Mouse (Mus musculus): Measurements from ENCODE around the gene Gprc5c.

DNA sequence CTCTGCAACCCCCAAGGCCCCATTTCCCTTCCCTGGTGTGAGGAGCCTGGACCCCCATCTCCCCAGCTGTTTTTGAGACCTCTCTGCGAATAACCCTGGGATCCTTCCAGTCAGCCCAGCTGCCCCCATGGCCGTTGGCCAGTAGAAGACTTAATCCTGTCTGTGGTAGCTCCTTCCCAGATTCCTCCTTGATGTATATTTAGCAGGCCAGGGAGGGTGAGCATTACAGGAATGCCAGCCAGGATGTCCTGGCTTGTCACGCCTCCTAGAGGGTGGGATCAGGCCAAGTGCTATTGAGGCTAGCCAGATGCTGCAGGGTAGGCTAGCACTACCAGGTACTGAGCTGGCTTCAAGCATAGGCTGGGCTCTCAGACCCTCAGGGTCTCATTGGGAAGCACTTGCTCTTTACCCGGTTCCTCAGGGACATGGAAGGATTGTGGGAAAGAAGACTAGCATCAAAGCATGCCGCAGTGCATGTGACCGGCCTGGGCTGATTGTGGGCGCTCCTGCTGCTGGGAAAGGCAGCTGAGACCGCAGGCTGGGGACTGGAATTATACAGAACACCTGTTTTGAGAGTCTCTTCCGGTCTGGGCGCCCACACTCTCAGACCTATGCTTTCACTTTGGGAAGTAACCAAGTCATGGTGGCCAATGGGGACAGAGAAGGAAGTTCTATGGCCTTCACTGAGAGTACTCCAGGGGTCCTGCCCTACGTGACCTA is 35.9 kb upstream of the Gprc5c start:
- TF ChIP-seq EP300 (IDR thresholded peaks at IDR 0.05; ENCODE audit: insufficient read depth, low read depth, low read length) (no peak), POLR2A (IDR thresholded peaks at IDR 0.05; ENCODE audit: insufficient read depth, low read depth, low read length) (no peak)

All from heart, adult 2 months (tissue).